Mouse (Mus musculus): Measurements from ENCODE around the gene Spata16.

Spata16 gene

GRCm38 (mm10) chr3:26979603-26980002 lies 342.2 kb downstream of the Spata16 start:
- DNase-seq, result no peak

- DNase-seq, result no peak
These were observed 343.0 kb downstream of the Spata16 start for GRCm38 (mm10) chr3:26980371-26980770.

GRCm38 (mm10) chr3:26981979-26982623 lies 344.7 kb downstream of the Spata16 start:
- DNase-seq, result no peak

- DNase-seq, result no peak
These were observed 346.3 kb downstream of the Spata16 start for GRCm38 (mm10) chr3:26983749-26984148.

- DNase-seq, result no peak
These were observed 369.4 kb downstream of the Spata16 start for GRCm38 (mm10) chr3:27006844-27007243.

DNA sequence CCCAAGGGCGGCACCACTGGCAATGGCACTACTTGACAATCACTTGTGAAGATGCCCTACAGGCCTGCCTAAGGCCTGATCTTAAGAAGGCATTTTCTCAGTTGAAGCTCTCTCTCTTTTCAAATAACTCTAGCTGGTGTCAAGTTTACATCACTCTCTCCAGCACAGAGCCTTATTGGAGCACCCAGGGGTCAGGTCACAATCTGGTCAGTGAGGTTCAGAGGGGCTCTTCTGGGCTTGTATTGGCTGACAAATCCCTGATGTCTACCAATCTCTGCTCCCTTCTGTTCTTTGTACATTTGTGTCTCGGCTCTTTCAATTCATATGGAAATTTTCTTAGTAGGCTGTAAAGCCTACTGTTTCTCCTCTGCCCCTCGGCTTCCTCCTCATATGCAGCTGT lies 390.5 kb downstream of the Spata16 start:
- no peak for DNase-seq

- no peak for DNase-seq
These were observed 391.1 kb downstream of the Spata16 start for GRCm38 (mm10) chr3:27028526-27028925.

DNA sequence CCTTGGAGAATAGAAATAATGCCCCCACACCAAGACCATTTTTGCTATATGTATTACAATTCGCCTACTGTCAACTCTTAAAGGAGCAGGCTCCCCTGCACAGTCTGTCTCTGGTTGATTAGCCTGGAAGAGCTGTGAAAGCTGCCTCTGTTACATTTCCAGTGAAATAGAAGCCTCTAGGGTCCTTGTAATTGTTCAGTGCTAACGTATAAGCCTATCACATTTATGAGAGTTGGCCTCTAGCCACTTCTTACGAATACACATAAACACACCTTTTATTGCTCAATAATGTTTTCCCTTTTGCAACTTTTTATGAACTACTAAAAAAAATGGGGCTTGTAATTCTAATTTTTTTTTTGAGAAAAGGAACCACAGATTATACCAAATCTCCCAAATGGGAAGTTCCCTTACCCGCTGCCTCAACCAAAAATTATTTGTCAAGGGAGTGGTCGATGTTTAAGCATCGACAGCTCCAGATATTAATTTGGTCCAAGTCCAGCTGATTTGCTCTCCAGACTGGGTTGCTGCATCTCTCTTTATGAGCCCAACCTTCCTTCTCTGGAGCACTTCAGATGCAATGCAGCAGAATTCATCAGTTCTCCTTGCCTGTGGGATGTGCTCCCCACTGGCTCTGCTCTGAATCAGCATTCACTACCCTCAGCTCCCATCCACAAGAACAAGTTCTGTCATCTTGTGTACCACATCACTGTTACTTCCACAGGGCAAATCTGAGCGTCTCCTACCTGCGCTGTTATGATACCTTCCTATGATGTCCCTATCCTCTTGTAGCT lies 392.8 kb downstream of the Spata16 start:
- DNase-seq, result no peak

Measured in kidney, adult 8-10 months (tissue).